Mouse (Mus musculus) urinary bladder, postnatal 4 days (tissue): ENCODE results near the gene Idh3a.
A peak's percentile ranks its signal among the peaks of the same experiment; 100 is the strongest.
"Not testable (repeated sequence)": the region's sequence is repeated elsewhere in the genome, so short reads cannot be mapped to it uniquely, and the experiment has no call there.

Source experiments
- DNase-seq, 2 experiments: peaks; one replicate each; pipeline ENCODE4 v3.0.0; 2021 to 2022; ENCODE audit warnings: low spot score in 2 of 2

Idh3a gene

DNA sequence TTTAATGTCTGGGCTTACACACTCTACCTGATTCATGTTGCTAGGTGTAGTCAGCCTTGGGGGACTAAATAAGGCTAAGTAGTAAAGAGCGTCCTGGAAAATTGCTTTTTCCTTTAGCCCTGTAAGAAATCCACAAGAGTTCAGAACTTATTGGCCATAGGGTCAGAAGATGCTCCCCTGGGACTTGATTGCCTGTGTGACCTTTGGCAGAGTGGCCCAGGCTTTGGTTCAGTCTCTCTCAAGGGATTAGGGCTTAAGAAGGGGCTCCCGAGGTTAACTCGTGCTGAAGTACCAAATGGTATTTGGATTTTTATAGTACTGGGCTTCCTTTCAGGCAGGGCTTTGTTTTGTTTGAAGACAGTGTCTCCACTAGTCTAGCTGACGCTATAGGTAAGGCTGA, 1.7 kb downstream of the Idh3a start:
- no peak for DNase-seq

DNA sequence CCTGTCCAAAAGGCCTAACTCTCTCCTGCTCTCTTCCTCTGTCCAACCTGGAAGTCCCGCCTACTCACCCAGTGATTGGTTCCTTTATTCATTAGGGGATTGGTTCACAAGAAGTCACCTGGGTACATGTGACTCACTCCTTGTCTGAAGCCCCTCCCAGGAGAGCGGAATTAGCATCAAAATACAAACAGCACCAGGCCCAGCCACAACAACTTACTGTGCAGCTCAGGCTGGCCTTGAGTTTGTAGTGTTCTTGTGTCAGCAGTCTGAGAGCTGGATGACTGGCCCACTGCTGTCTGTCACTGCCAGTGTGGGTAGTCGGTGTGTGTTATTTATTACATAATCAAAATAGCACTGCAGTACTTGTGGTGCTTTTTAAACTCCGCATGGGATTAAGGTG, 7.5 kb downstream of the Idh3a start:
- DNase-seq, result not testable (repeated sequence)

DNA sequence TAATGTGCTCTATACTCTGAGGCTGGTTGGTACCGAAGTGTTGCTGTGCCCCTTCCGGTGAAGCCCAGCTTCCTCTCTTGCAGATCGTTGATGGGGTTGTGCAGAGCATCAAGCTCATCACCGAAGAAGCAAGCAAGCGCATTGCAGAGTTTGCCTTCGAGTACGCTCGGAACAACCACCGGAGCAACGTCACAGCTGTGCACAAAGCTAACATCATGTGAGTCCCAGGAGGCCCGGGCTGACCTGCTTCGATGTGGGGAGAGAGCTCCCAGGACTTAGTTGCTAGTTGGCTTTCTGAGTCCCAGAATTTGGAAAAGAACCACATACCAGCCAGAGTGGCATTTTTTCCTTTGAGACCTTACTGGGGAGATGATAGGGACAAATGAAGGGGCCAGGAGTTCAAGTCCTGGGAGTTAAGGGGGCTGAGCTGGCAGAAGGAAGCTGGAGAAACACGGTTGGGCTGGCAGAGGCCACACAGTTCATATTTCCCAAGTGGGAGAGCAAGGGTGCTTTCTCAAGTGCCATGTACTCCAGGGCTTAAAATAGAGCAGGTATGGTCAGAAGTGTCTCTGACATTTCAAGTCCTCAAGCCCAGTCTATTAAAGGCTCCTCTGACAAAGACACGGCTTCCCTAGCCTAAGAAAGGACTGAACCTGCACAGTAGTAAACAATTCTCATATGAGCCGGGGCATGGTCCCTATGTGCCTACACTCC, 10.8 kb downstream of the Idh3a start:
- no peak for DNase-seq

DNA sequence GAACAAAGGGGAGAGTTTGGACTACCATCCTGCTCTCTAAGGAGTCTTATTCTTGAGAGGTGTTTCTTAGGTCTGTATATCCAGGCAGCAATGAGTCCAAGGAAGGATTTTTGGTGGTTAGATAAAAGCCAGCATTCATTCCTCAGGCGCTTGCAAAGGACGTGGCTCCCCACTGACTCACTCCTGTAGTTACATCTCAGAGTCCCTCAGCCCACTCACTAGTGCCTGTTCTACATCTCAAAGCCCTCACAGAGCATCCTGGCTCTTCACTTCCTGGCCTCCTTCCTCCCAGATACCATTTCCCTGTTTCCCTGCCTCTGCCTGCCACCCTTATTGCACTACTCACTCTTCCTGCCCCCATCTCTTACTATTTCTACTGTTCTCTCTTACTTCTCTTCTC, 16.3 kb downstream of the Idh3a start:
- no peak for DNase-seq

DNA sequence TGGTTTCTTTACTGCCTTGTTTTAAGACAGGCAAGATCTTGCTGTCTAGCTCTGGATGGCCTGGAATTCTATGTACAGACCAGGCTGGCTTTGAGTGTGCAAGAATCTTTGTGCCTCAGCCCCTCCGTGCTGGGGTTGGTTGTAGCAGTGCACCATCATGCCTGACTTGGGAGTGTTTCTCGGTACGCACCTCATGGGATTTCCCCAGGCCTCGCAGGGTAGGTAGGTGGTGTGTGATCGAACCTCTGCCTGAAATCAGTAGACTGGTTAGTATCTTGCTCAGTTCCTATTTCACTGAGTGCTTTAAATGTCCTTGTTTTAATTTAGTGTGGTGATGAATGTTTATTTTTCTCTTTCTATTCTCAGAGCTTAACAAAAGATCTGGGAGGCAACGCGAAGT, 16.8 kb downstream of the Idh3a start:
- no peak for DNase-seq

DNA sequence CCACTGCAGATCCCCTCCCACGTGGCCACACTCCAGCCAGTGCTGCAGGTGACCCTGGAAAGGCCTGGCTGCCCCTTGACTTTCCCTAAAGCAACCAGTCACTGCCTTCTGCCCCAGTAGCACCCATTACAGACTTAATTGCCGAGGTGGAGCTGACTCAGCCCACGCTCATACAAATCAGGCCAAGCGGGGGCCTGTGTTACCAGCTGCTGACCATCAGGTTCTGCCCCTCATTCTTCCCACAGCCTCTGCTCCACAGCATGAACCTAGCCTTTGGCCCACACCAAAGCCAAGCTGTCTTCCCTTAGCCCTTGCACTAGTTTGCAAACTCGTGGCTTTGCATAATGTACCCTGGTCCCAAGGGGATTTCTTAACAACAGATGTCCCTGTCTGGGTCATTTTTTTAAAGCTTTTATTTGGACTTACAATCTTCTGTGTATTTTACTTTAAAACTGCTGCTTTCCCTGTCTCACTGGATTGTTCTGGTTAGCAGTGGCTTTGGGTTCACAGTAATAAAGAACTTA, 18.1 kb downstream of the Idh3a start:
- no peak for DNase-seq

DNA sequence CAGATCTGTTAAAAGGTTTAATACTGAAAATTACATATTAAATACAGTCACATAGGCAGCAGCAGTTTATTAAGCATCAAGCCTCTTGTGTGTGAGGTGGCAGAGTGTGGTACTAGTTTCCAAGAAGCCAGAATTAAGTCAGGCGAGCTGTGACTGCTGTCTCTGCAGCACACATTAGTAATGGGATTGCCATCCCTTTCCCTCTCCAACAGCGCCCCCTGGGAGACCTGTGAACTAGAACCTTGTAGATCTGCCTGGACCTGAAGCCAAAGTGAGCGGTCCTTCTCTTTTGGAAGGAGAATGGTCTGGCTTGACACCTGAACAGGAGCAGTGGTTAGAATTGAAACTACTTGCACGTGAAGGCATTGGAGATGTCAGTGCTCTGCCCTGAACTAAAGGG, 18.8 kb downstream of the Idh3a start:
- peak in 1 of 2 experiments; percentile 78 for DNase-seq

DNA sequence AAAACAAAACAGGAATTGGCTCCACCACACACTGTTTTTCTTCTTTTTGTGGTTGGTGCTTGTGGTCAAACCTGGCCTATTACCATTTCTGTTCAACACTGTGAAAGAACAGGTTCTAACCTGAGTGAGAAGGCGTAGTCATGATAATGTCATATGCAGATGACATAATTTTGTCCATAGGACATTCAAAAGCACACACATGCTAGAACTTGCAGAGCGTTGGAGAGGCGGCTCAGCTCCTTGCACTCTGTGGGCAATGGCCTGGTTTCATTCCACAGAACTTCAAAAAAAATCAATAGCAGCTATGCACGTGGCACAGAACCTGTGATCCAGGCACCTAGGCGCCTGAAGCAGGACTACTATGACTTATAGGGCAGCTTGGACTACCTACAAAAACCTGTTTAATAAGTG, 26.7 kb downstream of the Idh3a start:
- no peak for DNase-seq

DNA sequence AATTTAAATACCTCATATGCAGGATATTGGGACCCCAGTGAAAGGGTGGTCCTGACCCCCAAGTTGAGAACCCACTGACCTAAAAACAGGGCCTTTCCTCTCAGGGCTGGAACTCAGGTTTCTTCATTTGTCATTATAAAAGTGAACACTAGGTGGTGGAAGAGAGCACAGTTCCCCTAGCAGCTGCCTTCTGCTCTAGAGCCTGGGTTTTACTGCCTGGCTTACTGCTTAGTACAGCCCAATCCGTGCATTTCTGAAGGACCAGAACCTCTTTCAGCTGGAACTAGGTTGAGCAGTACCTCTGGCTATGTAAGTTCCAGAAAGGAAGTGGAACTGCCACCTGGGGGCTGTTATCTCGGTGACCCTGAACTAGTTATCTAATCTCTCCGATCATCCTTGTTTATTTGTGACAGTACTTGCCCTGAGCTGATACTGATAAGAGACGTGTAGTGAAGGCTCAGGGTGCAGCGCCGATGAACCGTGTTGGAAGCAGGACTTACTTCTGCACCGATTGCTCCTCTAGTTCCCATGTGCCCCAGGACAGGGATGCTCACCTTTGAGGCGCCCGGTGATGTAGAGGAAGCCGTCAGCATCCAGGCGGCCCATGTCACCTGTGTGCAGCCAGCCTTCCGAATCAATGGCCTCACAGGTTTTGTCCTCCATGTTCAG, 28.2 kb downstream of the Idh3a start:
- DNase-seq, result no peak

DNA sequence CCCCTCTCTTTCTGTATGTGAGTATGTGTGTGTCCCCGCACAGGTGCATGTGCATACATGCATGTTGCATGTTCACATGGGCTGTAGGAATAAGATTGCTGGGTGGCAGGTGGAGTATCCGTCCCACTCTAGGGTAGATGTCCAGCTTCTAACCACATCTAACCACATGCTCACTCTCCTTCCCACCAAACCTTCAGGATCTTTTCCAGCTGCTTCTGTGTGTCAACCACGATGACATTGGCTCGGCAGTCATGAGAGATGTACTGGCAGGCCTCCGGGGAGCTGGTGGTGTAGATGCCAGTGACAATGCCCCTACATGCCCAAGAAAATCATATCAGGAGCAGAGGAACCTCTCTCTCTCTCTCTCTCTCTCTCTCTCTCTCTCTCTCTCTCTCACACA, 41.1 kb downstream of the Idh3a start:
- DNase-seq, result no peak

DNA sequence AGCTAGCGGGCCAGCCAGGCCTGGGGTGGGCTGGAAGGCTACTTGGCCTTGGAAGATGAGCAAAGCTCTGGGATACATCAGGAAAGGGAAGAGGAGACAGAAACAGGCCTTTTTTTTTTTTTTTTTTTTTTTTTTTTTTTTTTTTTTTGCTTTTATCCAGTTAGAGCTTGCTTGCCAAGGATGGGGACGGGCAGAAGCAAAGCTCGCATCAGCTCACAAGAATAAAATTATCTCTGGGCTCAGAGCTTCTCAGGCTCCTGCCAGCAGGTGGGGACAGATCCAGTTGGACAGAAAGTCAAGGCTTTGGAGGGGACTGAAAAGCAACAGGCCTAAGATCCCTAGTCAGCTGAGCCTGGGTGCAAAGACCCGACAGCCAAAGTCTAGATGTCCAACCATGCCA, 42.6 kb downstream of the Idh3a start:
- no peak for DNase-seq

DNA sequence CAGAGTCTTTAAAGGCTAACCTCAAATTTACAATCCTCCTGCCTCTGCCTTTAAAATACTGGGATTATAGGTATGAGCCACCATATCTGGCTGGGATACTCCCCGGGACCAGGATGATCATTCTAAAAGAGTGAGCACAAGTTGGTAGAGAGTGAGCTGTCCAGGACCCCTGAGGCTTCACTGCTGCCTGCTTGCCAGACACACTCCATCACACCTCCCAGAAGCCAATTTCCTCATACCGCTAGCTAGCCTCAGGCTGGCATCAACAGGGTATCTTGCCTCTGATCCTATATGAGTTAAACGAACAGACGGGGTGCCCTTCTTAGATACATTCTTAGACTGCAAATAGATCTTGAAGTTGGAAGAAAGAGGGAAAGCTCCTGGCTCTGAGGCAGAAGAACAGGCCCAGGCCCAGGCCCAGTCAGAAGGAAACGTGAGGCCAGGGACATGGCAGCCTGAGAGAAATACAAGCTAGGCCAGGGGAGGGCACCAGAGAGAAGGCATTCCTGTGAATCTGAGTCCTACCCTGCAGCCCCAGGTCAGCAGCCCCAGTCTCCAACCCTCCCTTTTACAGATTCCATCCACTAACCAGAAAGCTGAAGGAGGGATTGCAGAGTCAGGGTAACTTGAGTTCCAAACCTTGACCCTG, 43.6 kb downstream of the Idh3a start:
- no peak for DNase-seq

DNA sequence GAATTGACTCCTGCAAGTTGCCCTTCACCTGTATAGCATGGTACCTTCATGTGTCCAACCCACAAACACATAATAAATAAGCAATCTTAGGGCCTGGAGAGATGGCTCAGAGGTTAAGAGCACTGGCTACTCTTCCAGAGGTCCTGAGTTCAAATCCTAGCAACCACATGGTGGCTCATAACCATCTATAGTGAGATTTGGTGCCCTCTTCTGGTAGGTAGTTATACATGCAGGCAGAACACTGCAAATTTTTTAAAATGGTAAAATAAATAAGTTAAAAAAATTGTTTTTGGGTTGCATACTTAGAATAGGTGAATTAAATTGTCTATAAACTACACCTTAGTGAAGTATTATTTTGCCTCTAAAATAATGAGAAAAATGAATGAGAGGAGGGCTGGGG, 44.8 kb downstream of the Idh3a start:
- DNase-seq, result no peak

DNA sequence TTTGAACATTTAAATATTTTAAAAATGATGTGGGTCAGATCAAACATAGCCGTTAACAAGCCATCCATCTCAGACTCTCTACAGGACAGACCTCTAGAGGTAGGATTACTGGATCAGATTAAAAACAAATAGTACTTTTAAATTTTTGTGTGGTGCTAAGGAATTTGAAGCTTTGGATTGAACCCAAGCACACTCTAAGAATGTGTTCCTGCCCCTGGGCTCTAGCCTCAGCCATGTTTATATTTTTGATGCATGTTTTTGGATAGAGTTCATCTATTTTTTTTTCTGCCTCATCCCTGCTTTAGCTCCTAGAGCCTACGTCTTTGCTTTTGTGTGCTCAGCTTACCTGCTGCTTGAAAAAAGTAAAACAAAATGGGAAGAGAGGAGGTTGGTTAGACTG, 47.3 kb downstream of the Idh3a start:
- DNase-seq, result no peak

DNA sequence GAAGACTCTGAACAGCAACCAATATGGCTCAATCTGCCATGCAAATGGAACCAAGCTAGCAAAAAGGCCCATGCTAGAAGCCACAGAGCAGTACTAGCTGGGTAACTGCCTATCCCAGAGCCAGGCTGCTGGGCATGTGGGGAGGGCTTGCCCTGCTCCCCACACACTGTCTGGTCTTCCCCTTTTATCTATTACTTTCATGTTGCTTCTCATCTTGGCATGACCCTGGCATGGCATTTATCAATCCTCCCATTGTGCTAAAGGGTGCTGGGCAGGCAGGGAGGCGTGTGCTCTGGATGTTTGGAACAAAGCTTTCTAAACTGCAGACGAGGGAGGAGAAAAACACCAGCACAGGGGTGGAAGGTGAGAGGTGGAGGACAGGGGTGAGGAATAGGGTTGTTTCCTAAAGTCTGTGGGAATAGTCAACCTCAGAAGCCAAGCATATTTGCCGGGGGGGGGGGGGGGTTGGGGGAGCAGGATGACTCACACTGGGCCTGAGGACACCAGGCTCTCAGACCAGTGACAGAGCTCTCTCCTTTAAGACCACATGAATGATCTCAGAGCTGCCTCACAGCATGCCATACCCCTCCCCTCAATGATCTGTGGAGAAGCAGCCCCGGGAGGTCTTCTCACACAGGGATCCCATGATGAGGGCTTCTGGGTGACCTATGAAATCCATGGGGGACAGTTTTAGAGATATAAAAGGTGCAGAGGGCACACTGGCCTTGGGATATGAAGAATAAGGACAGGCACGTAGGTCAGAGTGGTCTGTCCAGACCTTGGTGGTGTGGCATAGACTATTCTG, 51.6 kb downstream of the Idh3a start:
- no peak for DNase-seq

DNA sequence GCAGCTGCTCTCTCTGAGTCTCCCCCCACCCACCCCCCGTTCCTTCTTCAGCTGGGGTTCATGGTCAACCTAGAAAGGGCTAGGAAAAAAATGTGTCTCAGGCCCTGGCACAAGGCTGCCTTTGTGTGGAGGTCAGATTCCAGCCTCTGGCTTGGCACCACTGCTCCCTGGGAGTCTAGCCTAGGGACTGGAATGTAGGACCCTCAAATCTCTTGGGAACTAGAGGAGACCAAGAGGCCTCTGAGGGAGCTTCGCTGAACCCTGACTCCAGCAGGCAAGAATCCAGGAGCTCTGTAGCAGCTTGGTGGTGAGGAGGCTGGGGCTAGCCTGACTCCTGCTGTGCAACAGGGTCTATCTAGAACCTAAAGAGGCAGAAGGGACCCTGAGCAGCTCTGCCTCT, 53.1 kb downstream of the Idh3a start:
- DNase-seq, result no peak

DNA sequence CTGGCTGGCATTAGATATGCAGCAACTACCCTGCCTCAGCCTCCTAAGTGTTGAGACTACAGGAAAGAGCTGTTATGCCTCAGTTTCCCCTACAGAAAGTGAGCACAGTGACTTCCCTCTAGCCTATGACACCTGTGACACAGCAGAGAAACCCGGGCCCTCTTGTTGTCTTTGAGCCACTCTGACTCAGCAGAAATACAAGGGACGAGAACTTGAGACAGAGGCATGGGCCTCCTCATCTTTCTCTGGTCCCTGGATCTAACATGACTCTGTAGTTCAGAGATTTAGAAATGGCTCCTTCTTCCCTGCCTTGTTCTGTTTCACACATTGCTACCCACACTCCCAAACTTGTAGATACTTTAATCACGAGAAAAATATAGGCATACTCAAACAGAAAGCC, 55.4 kb downstream of the Idh3a start:
- no peak for DNase-seq

DNA sequence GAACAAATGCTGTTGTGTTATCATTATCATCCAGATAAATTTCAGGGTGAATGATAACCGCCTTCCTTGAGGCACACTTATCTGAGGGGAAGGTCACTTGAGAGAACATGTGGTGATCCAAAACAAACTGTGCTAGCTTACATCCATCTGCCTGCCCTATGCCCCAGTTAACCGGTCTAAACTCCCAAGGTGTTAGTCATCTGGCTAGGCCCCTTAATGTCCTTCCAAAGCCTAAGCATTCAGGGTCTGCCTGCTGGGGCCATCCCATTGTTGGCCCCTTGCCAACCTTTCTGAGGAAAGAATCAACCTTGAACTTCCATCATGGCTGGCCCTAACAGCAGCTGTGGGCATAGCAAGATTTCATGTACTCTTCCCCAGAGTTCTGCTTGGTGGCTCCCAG, 56.0 kb downstream of the Idh3a start:
- no peak for DNase-seq

DNA sequence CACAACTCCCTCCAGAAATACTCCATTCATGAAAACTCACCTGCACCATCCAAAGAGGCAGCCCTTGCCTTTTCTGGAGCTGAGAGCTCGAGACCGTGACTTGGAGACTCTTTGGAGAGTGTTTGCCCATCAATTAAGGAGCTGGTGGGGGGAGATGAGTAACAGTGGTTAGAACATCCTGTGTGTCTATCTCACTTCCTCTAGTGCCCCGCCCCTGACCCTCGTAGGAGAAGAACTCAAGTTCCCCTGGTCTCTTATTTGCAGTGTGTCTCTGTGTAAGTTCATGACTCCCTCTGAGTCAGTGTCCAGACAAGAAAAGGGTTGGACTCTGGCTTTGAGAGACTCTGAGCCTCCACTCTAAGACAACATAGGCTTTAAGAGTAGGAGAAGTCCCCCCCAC, 56.4 kb downstream of the Idh3a start:
- DNase-seq, result no peak

DNA sequence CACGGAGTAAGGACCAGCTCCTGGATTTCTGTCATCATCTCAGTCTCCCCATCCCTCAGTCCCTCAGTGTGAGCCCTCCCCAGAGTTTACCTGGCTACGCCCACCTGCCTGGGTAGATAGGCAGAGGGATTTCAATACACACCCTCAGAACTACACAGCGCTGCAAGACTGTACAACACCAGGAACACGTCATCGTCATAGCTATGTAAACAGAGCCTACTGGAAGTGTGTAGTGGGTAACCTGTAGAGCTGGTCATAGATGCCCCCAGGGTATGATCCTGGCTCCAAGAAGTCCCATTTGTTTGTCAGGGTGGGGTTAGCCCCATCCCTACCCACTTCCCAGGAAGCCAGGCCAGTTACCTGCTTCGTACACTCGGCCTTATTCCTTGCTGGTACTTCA, 57.0 kb downstream of the Idh3a start:
- DNase-seq, result no peak

DNA sequence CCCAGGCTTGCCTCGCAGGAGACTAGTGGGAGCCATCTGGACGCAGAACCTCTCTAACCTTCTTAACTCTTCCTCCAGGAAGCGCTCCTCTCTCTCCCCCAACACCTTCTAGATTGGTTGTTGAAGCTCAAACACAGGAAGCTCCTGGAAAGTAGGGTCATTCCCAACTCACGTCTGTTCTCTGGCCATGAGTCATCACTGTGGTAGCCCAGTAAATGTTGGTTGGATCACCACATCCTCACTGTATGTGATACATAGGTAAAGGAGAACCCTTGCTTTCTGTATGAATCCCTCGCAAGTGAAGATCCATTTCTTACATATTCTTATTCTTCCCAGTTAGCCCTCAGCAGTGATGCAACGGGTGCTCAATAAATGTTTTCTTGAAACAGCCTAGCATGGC, 59.4 kb downstream of the Idh3a start:
- no peak for DNase-seq

DNA sequence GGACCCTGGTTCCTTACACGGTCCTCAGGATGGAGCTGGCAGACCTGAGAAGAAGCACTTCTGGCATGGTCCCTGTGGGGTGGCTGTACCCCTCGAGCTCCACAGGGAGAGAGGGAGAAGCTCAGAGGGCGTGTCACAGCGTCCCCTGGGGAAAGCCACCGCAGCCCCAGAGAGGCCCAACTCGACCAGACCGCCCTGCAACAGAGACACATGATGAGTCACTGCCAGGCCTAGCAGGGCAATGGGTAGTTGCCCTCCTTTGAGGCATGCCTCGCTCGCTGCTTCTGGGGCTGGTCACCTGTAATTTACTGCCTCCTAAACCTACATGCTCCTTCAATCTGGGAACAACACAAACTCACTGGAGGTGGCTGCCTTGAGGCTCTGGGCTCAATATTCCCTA, 60.1 kb downstream of the Idh3a start:
- DNase-seq, result no peak
